Mouse (Mus musculus) inflammation-experienced regulatory T-cells, adult 6 months (primary cell): Measurements from ENCODE around the gene Ap5b1. TPM values are rescaled to one million over a fixed set of nuclear protein-coding genes. Genes with fewer than 3 reads are reported as not detected.

ENCODE experiments used
- ATAC-seq: one replicate; pipeline ENCODE4 v1.8.0; 2017
- polyA plus RNA-seq, 3 experiments: library from polyadenylated mRNA; unstranded; fragments of 100-300 nt; shearing (Covaris generic); gene quantifications; one replicate each; pipeline ENCODE4 v1.2.1; 2017

Ap5b1 gene
- polyA plus RNA-seq, 3 experiments from 2014 or later = 5.8 to 7.4 (median 6.5) TPM

DNA sequence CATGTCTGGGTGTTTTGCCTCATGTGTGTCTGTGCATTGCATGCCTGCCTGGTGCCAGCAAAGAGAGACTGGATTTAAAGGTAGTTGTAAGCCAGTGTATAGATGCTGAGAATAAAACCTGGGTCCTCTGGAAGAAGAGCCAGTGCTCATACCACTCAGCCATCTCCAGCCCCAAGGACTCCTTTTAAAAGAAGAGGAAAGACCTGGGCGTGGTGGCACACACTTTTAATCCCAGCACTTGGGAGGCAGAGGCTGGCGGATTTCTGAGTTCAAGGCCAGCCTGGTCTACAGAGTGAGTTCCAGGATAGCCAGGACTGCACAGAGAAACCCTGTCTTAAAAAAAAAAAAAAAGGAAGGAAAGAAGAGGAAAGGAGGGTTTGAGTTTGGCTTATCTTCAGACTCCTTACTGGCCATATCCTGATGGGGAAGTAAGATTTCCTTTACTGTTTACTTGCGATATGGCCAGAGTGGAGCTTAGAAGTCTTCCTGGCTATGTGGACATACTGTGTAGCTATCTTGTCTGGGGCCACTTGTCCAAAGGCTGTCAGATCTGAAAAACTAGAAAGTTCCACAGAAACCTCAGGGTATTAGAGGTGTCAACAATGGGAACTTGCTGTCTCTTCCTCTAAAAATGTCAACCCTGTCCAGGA lies 45.1 kb downstream of the Ap5b1 start:
- ATAC-seq = no peak

DNA sequence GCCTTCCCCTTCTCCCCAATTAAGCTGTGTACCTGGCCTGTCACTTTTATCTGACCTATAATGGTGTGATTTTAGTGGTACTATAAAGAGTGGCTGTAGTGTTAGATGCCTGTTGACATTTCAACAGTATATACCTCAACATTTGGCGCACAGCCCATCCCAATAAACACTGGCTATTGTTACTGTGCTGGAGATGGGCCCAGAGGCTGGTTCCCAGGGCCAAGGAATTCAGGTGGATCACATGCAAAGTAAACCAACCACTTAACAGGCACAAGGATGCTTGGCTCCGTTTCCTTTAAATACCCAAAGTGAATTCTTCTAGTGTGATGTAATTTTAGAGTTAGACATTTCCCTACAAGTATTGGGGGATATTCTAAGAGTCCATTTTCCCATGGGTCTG lies 47.1 kb downstream of the Ap5b1 start:
- no peak for ATAC-seq

DNA sequence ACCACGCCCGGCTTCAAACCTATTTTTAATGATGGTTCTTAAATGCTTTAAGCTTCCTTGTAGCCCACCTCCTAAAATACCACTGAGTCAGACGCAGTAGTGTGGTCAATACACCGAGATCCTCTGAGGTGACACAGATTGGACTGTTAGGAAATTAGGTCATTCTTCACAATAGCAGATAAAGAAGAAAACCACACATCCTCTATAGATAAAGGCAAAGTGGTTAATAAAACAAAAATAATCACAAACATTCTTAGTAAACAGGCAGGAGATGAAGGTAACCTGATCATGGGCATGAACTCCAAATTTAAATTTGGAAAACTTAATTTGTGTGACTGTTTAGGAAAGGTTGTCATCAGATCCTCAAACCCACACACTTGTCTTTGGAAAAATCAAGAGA lies 52.2 kb downstream of the Ap5b1 start:
- no peak for ATAC-seq

Other genes with a start within 250 kb of the Ap5b1 start
- gene Catsper1, start 232.3 kb upstream of the Ap5b1 start, polyA plus RNA-seq = not detected
- 10 to 100 TPM in 1 of 3 experiments, 1 to 10 TPM in 2; 3.1 to 11.4 (median 5.6) TPM for gene Cst6, start 218.5 kb upstream of the Ap5b1 start, polyA plus RNA-seq
- gene Eif1ad, start 201.3 kb upstream of the Ap5b1 start, polyA plus RNA-seq = 10 to 100 TPM; 45.7 to 58.4 (median 53.4) TPM
- gene Banf1, start 200.9 kb upstream of the Ap5b1 start, polyA plus RNA-seq = 100 to 1,000 TPM; 233 to 353 (median 259) TPM
- gene Sart1, start 179.3 kb upstream of the Ap5b1 start, polyA plus RNA-seq = 10 to 100 TPM; 20.3 to 38.4 (median 27.8) TPM
- not detected for gene Tsga10ip, start 165.5 kb upstream of the Ap5b1 start, polyA plus RNA-seq
- 10 to 100 TPM; 43.1 to 54.2 (median 47.1) TPM for gene Drap1, start 143.0 kb upstream of the Ap5b1 start, polyA plus RNA-seq
- 10 to 100 TPM; 14.5 to 28.0 (median 21.2) TPM for gene AI837181, start 142.9 kb upstream of the Ap5b1 start, polyA plus RNA-seq
- gene Fosl1, start 120.5 kb upstream of the Ap5b1 start, polyA plus RNA-seq = not detected
- gene Ccdc85b, start 110.1 kb upstream of the Ap5b1 start, polyA plus RNA-seq = under 1 TPM; 0.47 to 0.74 (median 0.65) TPM
- gene Fibp, start 107.4 kb upstream of the Ap5b1 start, polyA plus RNA-seq = 100 to 1,000 TPM in 2 of 3 experiments, 10 to 100 TPM in 1; 64.2 to 112 (median 105) TPM
- gene Ctsw, start 99.5 kb upstream of the Ap5b1 start, polyA plus RNA-seq = 100 to 1,000 TPM; 168 to 249 (median 216) TPM
- gene Efemp2, start 94.1 kb upstream of the Ap5b1 start, polyA plus RNA-seq = 1 to 10 TPM; 2.9 to 4.3 (median 3.8) TPM
- gene Mus81, start 79.6 kb upstream of the Ap5b1 start, polyA plus RNA-seq = 10 to 100 TPM; 34.4 to 61.6 (median 36.6) TPM
- 1,000 to 10,000 TPM; 1,933 to 3,699 (median 2,060) TPM for gene Cfl1, start 77.6 kb upstream of the Ap5b1 start, polyA plus RNA-seq
- under 1 TPM; 0.44 to 0.82 (median 0.70) TPM for gene 1700020D05Rik, start 64.2 kb upstream of the Ap5b1 start, polyA plus RNA-seq
- gene Snx32, start 57.5 kb upstream of the Ap5b1 start, polyA plus RNA-seq = 10 to 100 TPM; 11.7 to 26.7 (median 20.0) TPM
- not detected for gene Ovol1, start 7.4 kb upstream of the Ap5b1 start, polyA plus RNA-seq
- 100 to 1,000 TPM in 1 of 3 experiments, 10 to 100 TPM in 2; 40.8 to 104 (median 97.1) TPM for gene Rnaseh2c, start 33.8 kb downstream of the Ap5b1 start, polyA plus RNA-seq
- gene Kat5, start 42.2 kb downstream of the Ap5b1 start, polyA plus RNA-seq = 10 to 100 TPM; 34.5 to 46.1 (median 42.4) TPM
- gene Rela, start 69.5 kb downstream of the Ap5b1 start, polyA plus RNA-seq = 100 to 1,000 TPM in 2 of 3 experiments, 10 to 100 TPM in 1; 95.8 to 144 (median 126) TPM
- 10 to 100 TPM; 23.3 to 28.7 (median 25.0) TPM for gene Sipa1, start 95.7 kb downstream of the Ap5b1 start, polyA plus RNA-seq
- gene Map3k11, start 120.7 kb downstream of the Ap5b1 start, polyA plus RNA-seq = 1 to 10 TPM; 6.6 to 8.7 (median 7.8) TPM
- gene Pcnx3, start 120.9 kb downstream of the Ap5b1 start, polyA plus RNA-seq = 10 to 100 TPM; 14.8 to 26.0 (median 21.1) TPM
- gene Kcnk7, start 136.3 kb downstream of the Ap5b1 start, polyA plus RNA-seq = 1 to 10 TPM; 1.5 to 5.7 (median 2.6) TPM
- 10 to 100 TPM; 12.5 to 43.4 (median 19.4) TPM for gene Ehbp1l1, start 158.3 kb downstream of the Ap5b1 start, polyA plus RNA-seq
- 10 to 100 TPM; 13.0 to 57.6 (median 36.1) TPM for gene Fam89b, start 161.6 kb downstream of the Ap5b1 start, polyA plus RNA-seq
- gene Ltbp3, start 172.9 kb downstream of the Ap5b1 start, polyA plus RNA-seq = under 1 TPM in 1 of 3 experiments, not detected in 2; 0.77 TPM
- gene Scyl1, start 203.4 kb downstream of the Ap5b1 start, polyA plus RNA-seq = 10 to 100 TPM; 14.2 to 19.5 (median 15.4) TPM